Mouse (Mus musculus) limb, embryonic 11.5 days (tissue): ENCODE measurements at regions not wholly inside any gene's neighbourhood (a gene's known extent, or its start where the extent isn't known, plus 50 kb on each side); places are given as distances from the start of the nearest gene placed in this dataset.
"Not testable (repeated sequence)": the region's sequence is repeated elsewhere in the genome, so short reads cannot be mapped to it uniquely, and the experiment has no call there.

ENCODE experiments used
- ATAC-seq: fragments of 200-750 bp; cut with Nextera tagmentation; 2 replicates; pipeline ENCODE4 v1.8.0; 2017; ENCODE audit warnings: low read depth; ENCODE audit not compliant: insufficient number of reproducible peaks, low FRiP score, low TSS enrichment
- DNase-seq: peaks from one replicate; pipeline ENCODE4 v3.0.0-alpha.2; 2015; ENCODE audit warnings: low spot score
- H3K27ac ChIP-seq: fragments of 300-500 bp; sonication (generic); replicated peaks from 2 replicates; pipeline ENCODE4 v1.5.1; 2014; ENCODE audit warnings: low read depth, mild to moderate bottlenecking, low read length
- H3K27me3 ChIP-seq: fragments of 300-500 bp; sonication (generic); 2 replicates; pipeline ENCODE4 v1.6.1; 2014; ENCODE audit warnings: mild to moderate bottlenecking, low read length, mixed read lengths; ENCODE audit not compliant: control insufficient read depth, insufficient read depth
- H3K36me3 ChIP-seq: fragments of 300-500 bp; sonication (generic); 2 replicates; pipeline ENCODE4 v1.6.1; 2014; ENCODE audit warnings: mild to moderate bottlenecking, low read length, moderate library complexity, mixed read lengths; ENCODE audit not compliant: control insufficient read depth, insufficient read depth
- H3K4me1 ChIP-seq: fragments of 300-500 bp; sonication (generic); 2 replicates; pipeline ENCODE4 v1.6.1; 2014; ENCODE audit warnings: low read length, mixed read lengths; ENCODE audit not compliant: control insufficient read depth, insufficient read depth
- H3K4me2 ChIP-seq: fragments of 300-500 bp; sonication (generic); 2 replicates; pipeline ENCODE4 v1.6.1; 2014; ENCODE audit warnings: low read depth, mild to moderate bottlenecking, moderate library complexity; ENCODE audit not compliant: severe bottlenecking
- H3K4me3 ChIP-seq: fragments of 300-500 bp; sonication (generic); 2 replicates; pipeline ENCODE4 v1.5.1; 2014; ENCODE audit warnings: low read depth, low read length
- H3K9ac ChIP-seq: fragments of 300-500 bp; sonication (generic); 2 replicates; pipeline ENCODE4 v1.6.1; 2014; ENCODE audit warnings: mild to moderate bottlenecking, low read length
- H3K9me3 ChIP-seq: fragments of 300-500 bp; sonication (generic); 2 replicates; pipeline ENCODE4 v1.6.1; 2016; ENCODE audit warnings: low read length; ENCODE audit not compliant: control insufficient read depth
- WGBS: fragments of 180-500 bp; shearing (Covaris S2); extraction: QIAGEN DNeasy Blood & Tissue Kit; methylation state at CpG from one replicate; pipeline ENCODE4 v1.1.7; 2014; 5-methylcytosine and 5-hydroxymethylcytosine counted together

- no peaks in the 10 kb centered on the region for H3K4me1 ChIP-seq
- no peak overlapping the region for H3K4me2 ChIP-seq
- WGBS, result 81% methylated on average over 3 of the region's 3 CpGs
- H3K27me3 ChIP-seq, result no peaks in the 10 kb centered on the region
- H3K9me3 ChIP-seq, result peaks cover 5% of the 10 kb centered on the region; the same call in 1 of the 2 replicates
- no peaks in the 10 kb centered on the region for H3K36me3 ChIP-seq
- no peak overlapping the region for H3K27ac ChIP-seq
- H3K4me3 ChIP-seq, result no peak overlapping the region
- DNase-seq (no peak), ATAC-seq (no peak)
- H3K9ac ChIP-seq, result no peak overlapping the region
Observed at GRCm38 (mm10) chr13:3341416-3341815, 196.4 kb upstream of the Gdi2 start.

GRCm38 (mm10) chr13:3343611-3344010 is 194.3 kb upstream of the Gdi2 start:
- peaks cover 3% of the 10 kb centered on the region; the same call in 1 of the 2 replicates for H3K9me3 ChIP-seq
- no peaks in the 10 kb centered on the region for H3K27me3 ChIP-seq
- no peak overlapping the region for H3K4me2 ChIP-seq
- 90% methylated on average over 5 of the region's 5 CpGs for WGBS
- ATAC-seq (no peak), DNase-seq (no peak)
- no peaks in the 10 kb centered on the region for H3K4me1 ChIP-seq
- no peak overlapping the region for H3K27ac ChIP-seq
- no peak overlapping the region for H3K4me3 ChIP-seq
- no peak overlapping the region for H3K9ac ChIP-seq
- no peaks in the 10 kb centered on the region for H3K36me3 ChIP-seq

- not testable (repeated sequence) for H3K4me1 ChIP-seq, DNase-seq, H3K27ac ChIP-seq, H3K9ac ChIP-seq, ATAC-seq, H3K4me2 ChIP-seq, H3K4me3 ChIP-seq, H3K9me3 ChIP-seq, H3K36me3 ChIP-seq
- H3K27me3 ChIP-seq, result peaks cover 23% of the 10 kb centered on the region
Observed at GRCm38 (mm10) chr13:3354912-3355311, 183.0 kb upstream of the Gdi2 start.

GRCm38 (mm10) chr13:3358079-3358608 is 179.7 kb upstream of the Gdi2 start:
- no peak for ATAC-seq
- peak; percentile 44 for DNase-seq
- H3K9me3 ChIP-seq, result no peaks in the 10 kb centered on the region; the same call in 1 of the 2 replicates
- peak overlapping the region; percentile 85 for H3K4me2 ChIP-seq
- no peaks in the 10 kb centered on the region for H3K36me3 ChIP-seq
- peaks cover 33% of the 10 kb centered on the region for H3K27me3 ChIP-seq
- H3K27ac ChIP-seq, result no peak overlapping the region
- peaks cover 6% of the 10 kb centered on the region; the same call in 1 of the 2 replicates for H3K4me1 ChIP-seq
- peak overlapping the region; percentile 45 for H3K4me3 ChIP-seq
- WGBS, result 1% methylated on average over 38 of the region's 45 CpGs
- H3K9ac ChIP-seq, result no peak overlapping the region

GRCm38 (mm10) chr13:3358996-3359750 is 178.7 kb upstream of the Gdi2 start:
- no peaks in the 10 kb centered on the region; the same call in 1 of the 2 replicates for H3K9me3 ChIP-seq
- no peaks in the 10 kb centered on the region for H3K36me3 ChIP-seq
- peaks cover 33% of the 10 kb centered on the region for H3K27me3 ChIP-seq
- under 1% methylated on average over 41 of the region's 41 CpGs for WGBS
- peaks cover 6% of the 10 kb centered on the region; the same call in 1 of the 2 replicates for H3K4me1 ChIP-seq
- peak overlapping the region; percentile 85 for H3K4me2 ChIP-seq
- peak overlapping the region; percentile 45 for H3K4me3 ChIP-seq
- ATAC-seq (peak; percentile 49; the same call in 1 of the 2 replicates), DNase-seq (peak; percentile 62)
- H3K9ac ChIP-seq, result no peak overlapping the region
- no peak overlapping the region for H3K27ac ChIP-seq

- under 1% methylated on average over 34 of the region's 35 CpGs for WGBS
- Histone ChIP-seq H3K27me3 (peaks cover 33% of the 10 kb centered on the region), H3K4me3 (peak overlapping the region; percentile 45), H3K4me2 (peak overlapping the region; percentile 85)
- not testable (repeated sequence) for H3K36me3 ChIP-seq, H3K4me1 ChIP-seq, H3K27ac ChIP-seq, ATAC-seq, H3K9ac ChIP-seq, H3K9me3 ChIP-seq
- peak; percentile 51 for DNase-seq
Observed at GRCm38 (mm10) chr13:3359751-3360260, 178.1 kb upstream of the Gdi2 start.

- peak; percentile 69 for ATAC-seq
- peaks cover 6% of the 10 kb centered on the region; the same call in 1 of the 2 replicates for H3K4me1 ChIP-seq
- H3K27ac ChIP-seq, result no peak overlapping the region
- no peaks in the 10 kb centered on the region; the same call in 1 of the 2 replicates for H3K9me3 ChIP-seq
- H3K4me2 ChIP-seq, result peak overlapping the region; percentile 85
- peak overlapping the region; percentile 8; the same call in 1 of the 2 replicates for H3K9ac ChIP-seq
- H3K27me3 ChIP-seq, result peaks cover 33% of the 10 kb centered on the region
- WGBS, result under 1% methylated on average over 82 of the region's 82 CpGs
- peak overlapping the region; percentile 45 for H3K4me3 ChIP-seq
- DNase-seq, result peak; percentile 77
- H3K36me3 ChIP-seq, result no peaks in the 10 kb centered on the region
Observed at GRCm38 (mm10) chr13:3360503-3361490, 177.1 kb upstream of the Gdi2 start.

GRCm38 (mm10) chr13:3372701-3373100 is 165.2 kb upstream of the Gdi2 start:
- DNase-seq, result peak; percentile 31
- Histone ChIP-seq H3K4me3 (no peak overlapping the region), H3K4me2 (no peak overlapping the region), H3K27me3 (no peaks in the 10 kb centered on the region), H3K36me3 (no peaks in the 10 kb centered on the region), H3K9ac (no peak overlapping the region), H3K4me1 (no peaks in the 10 kb centered on the region), H3K9me3 (no peaks in the 10 kb centered on the region), H3K27ac (no peak overlapping the region)
- no peak for ATAC-seq
- WGBS, result 71% methylated on average over 6 of the region's 6 CpGs
